Mouse (Mus musculus) heart, adult 2 months (tissue): Measurements from ENCODE around the gene Gtf2h4.

Source experiments
- CTCF ChIP-seq: fragments of 200-600 bp; IDR thresholded peaks from 2 replicates; pipeline ENCODE4 v1.8.1; 2022; ENCODE audit warnings: antibody characterized with exemption, mild to moderate bottlenecking, moderate library complexity
- EP300 ChIP-seq: fragments of 200-500 bp; IDR thresholded peaks from 2 replicates; pipeline ENCODE4 v1.6.1; 2011; ENCODE audit warnings: low read depth, low read length, control low read depth; ENCODE audit not compliant: insufficient read depth

- no peak for TF ChIP-seq CTCF
- TF ChIP-seq EP300: no peak
These were observed 26.9 kb upstream of the Gtf2h4 start for GRCm38 (mm10) chr17:35700371-35700961.
